Mouse (Mus musculus) adrenal gland (tissue): ENCODE results near the gene Sorcs2.

ENCODE experiments used
- intact Hi-C: fragments of 180-260 bp; cut with DNase I; formaldehyde crosslinking; loops from one replicate; pipeline ENCODE4 v1.15.1; 2025
- microRNA-seq, 2 experiments: library from miRNA; unstranded; fragments of <30 nt; microRNA quantifications; one replicate each; pipeline ENCODE4; 2019

The Sorcs2 gene

GRCm38 (mm10) chr5:35970380-35971105 lies 427.4 kb downstream of the Sorcs2 start:
- intact Hi-C loops = loop anchor here (5.0 kb wide), 1 partner anchor 103 kb away; no protein-coding TSS in a partner anchor

DNA sequence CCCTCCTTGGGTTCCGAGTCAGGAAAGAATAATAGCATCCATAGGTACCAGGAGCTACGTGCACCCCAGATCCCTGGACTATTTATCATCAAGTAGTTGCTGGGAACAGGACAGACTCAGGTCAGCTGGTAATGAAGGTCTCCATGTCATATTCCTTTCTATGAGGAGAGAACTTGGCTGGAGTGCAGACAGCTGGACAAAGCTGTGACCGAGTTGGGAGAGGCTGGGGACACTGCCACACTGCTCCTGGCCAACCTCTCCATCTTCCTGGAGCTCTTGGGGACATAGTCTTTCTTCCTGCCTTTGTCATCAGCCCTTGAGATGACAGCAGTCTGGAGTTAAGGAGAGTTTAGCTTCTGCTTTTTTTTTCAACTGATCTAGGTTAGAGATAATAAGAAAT lies 428.1 kb downstream of the Sorcs2 start:
- intact Hi-C loops = loop anchor here (5.0 kb wide), 1 partner anchor 103 kb away; no protein-coding TSS in a partner anchor

Small RNA genes within 50 kb of the gene (microRNA-seq; reads per million reads assigned to microRNA genes)
- gene Mir7689 = 2.4 to 3.1 reads per million in 2 experiments
